Mouse (Mus musculus) heart, embryonic 14.5 days (tissue): Measurements from ENCODE around the gene Rnf4. TPM values are rescaled to one million over a fixed set of nuclear protein-coding genes. Genes with fewer than 3 reads are reported as not detected.

Experiments used
- ATAC-seq: fragments of 200-750 bp; cut with Nextera tagmentation; 2 replicates; pipeline ENCODE4 v1.8.0; 2017; ENCODE audit warnings: low read depth, moderate TSS enrichment; ENCODE audit not compliant: insufficient number of reproducible peaks, insufficient read depth, low FRiP score
- H3K27ac ChIP-seq, 2 experiments: fragments of 200-500 bp in 1 of 2; fragments of 300-500 bp in 1 of 2; sonication (generic) in 1 of 2; replicated peaks in 1 of 2; 2 replicates each; pipeline ENCODE4 v1.5.1; 2012 to 2014; ENCODE audit warnings: low read depth in 2 of 2, low read length in 2 of 2, control low read depth in 1 of 2, mild to moderate bottlenecking in 1 of 2, mixed read lengths in 1 of 2; ENCODE audit not compliant: control insufficient read depth in 1 of 2, insufficient read depth in 1 of 2
- H3K27me3 ChIP-seq: fragments of 300-500 bp; sonication (generic); 2 replicates; pipeline ENCODE4 v1.6.1; 2014; ENCODE audit warnings: mild to moderate bottlenecking, low read length, control low read depth; ENCODE audit not compliant: control insufficient read depth, insufficient read depth
- H3K36me3 ChIP-seq: fragments of 300-500 bp; sonication (generic); 2 replicates; pipeline ENCODE4 v1.6.1; 2014; ENCODE audit warnings: mild to moderate bottlenecking, control low read depth, low read length, mixed read lengths; ENCODE audit not compliant: control insufficient read depth, insufficient read depth
- H3K4me1 ChIP-seq, 2 experiments: fragments of 200-500 bp in 1 of 2; fragments of 300-500 bp in 1 of 2; sonication (generic) in 1 of 2; 2 replicates each; pipeline ENCODE4 v1.6.1; 2012 to 2014; ENCODE audit warnings: low read length in 2 of 2, control low read depth in 1 of 2, mixed read lengths in 1 of 2; ENCODE audit not compliant: control insufficient read depth in 2 of 2, insufficient read depth in 2 of 2
- H3K4me2 ChIP-seq: fragments of 300-500 bp; sonication (generic); 2 replicates; pipeline ENCODE4 v1.6.1; 2014; ENCODE audit warnings: mild to moderate bottlenecking, low read length
- H3K4me3 ChIP-seq, 2 experiments: fragments of 200-500 bp in 1 of 2; fragments of 300-500 bp in 1 of 2; sonication (generic) in 1 of 2; 2 replicates each; pipeline ENCODE4 v1.5.1; 2012 to 2014; ENCODE audit warnings: low read length in 2 of 2, mild to moderate bottlenecking in 2 of 2, control low read depth in 1 of 2, low read depth in 1 of 2, moderate library complexity in 1 of 2; ENCODE audit not compliant: control insufficient read depth in 1 of 2, insufficient read depth in 1 of 2
- H3K9ac ChIP-seq: fragments of 300-500 bp; sonication (generic); 2 replicates; pipeline ENCODE4 v1.6.1; 2014; ENCODE audit warnings: mild to moderate bottlenecking, low read length
- H3K9me3 ChIP-seq: fragments of 300-500 bp; sonication (generic); 2 replicates; pipeline ENCODE4 v1.6.1; 2016; ENCODE audit warnings: low read length, control low read depth; ENCODE audit not compliant: control insufficient read depth
- WGBS: fragments of 180-500 bp; shearing (Covaris S2); extraction: QIAGEN DNeasy Blood & Tissue Kit; methylation state at CpG from one replicate; pipeline ENCODE4 v1.1.7; 2014; 5-methylcytosine and 5-hydroxymethylcytosine counted together
- polyA plus RNA-seq: library from polyadenylated mRNA; unstranded; fragments of >200 nt; fragmentation: Nextera tagmentation; extraction: Ambion mirVana; gene quantifications from 2 replicates; pipeline ENCODE4 v1.2.1, GENCODE M21; 2014

Rnf4 gene
- polyA plus RNA-seq, 1 experiment from 2014 or later, result 116 TPM

GRCm38 (mm10) chr5:34370840-34371239, 34.8 kb downstream of the Rnf4 start:
- H3K27ac ChIP-seq, result peak overlapping the region; percentile 53 to 87; a peak in 1 of 4 replicates
- H3K4me3 ChIP-seq, result peak overlapping the region; percentile 84 to 99
- peak overlapping the region; percentile 97 for H3K9ac ChIP-seq
- peaks cover 4 to 21% of the 10 kb centered on the region in 2 experiments; a peak in 3 of 4 replicates for H3K4me1 ChIP-seq
- H3K27me3 ChIP-seq, result no peaks in the 10 kb centered on the region
- no peaks in the 10 kb centered on the region for H3K9me3 ChIP-seq
- WGBS, result 26% methylated on average over 8 of the region's 8 CpGs
- no peak for ATAC-seq
- peak overlapping the region; percentile 72 for H3K4me2 ChIP-seq
- no peaks in the 10 kb centered on the region for H3K36me3 ChIP-seq

- H3K4me2 ChIP-seq, result peak overlapping the region; percentile 2; the same call in 1 of the 2 replicates
- ATAC-seq, result no peak
These were observed 36.1 kb downstream of the Rnf4 start for GRCm38 (mm10) chr5:34372141-34372540.

GRCm38 (mm10) chr5:34372541-34372940, 36.5 kb downstream of the Rnf4 start:
- no peak overlapping the region for H3K4me2 ChIP-seq
- peaks cover 4 to 23% of the 10 kb centered on the region in 2 experiments; a peak in 3 of 4 replicates for H3K4me1 ChIP-seq
- no peak overlapping the region for H3K9ac ChIP-seq
- no peak overlapping the region for H3K4me3 ChIP-seq
- no peak overlapping the region for H3K27ac ChIP-seq
- H3K27me3 ChIP-seq, result no peaks in the 10 kb centered on the region
- no peaks in the 10 kb centered on the region for H3K36me3 ChIP-seq
- no peak for ATAC-seq
- H3K9me3 ChIP-seq, result no peaks in the 10 kb centered on the region

More at GRCm38 (mm10) chr5:34372141-34372540, 36.1 kb downstream of the Rnf4 start:
- no peak overlapping the region for H3K27ac ChIP-seq
- peaks cover 4 to 22% of the 10 kb centered on the region in 2 experiments; a peak in 3 of 4 replicates for H3K4me1 ChIP-seq
- H3K27me3 ChIP-seq, result no peaks in the 10 kb centered on the region
- no peak overlapping the region for H3K9ac ChIP-seq
- H3K36me3 ChIP-seq, result no peaks in the 10 kb centered on the region
- no peak overlapping the region for H3K4me3 ChIP-seq
- no peaks in the 10 kb centered on the region for H3K9me3 ChIP-seq

- no peaks in the 10 kb centered on the region for H3K36me3 ChIP-seq
- H3K27ac ChIP-seq, result no peak overlapping the region
- H3K4me3 ChIP-seq, result no peak overlapping the region
- peaks cover 0 to 12% of the 10 kb centered on the region in 2 experiments; a peak in 1 of 4 replicates for H3K4me1 ChIP-seq
- no peak for ATAC-seq
- H3K9ac ChIP-seq, result no peak overlapping the region
- no peaks in the 10 kb centered on the region for H3K9me3 ChIP-seq
- H3K4me2 ChIP-seq, result no peak overlapping the region
- no peaks in the 10 kb centered on the region for H3K27me3 ChIP-seq
These were observed 42.7 kb downstream of the Rnf4 start for GRCm38 (mm10) chr5:34378787-34379186.

GRCm38 (mm10) chr5:34381700-34382099, 45.6 kb downstream of the Rnf4 start:
- H3K27ac ChIP-seq, result no peak overlapping the region
- H3K4me3 ChIP-seq, result no peak overlapping the region
- no peak overlapping the region for H3K4me2 ChIP-seq
- H3K9ac ChIP-seq, result no peak overlapping the region
- ATAC-seq, result no peak
- H3K36me3 ChIP-seq, result no peaks in the 10 kb centered on the region
- H3K4me1 ChIP-seq, result peaks cover 0 to 12% of the 10 kb centered on the region in 2 experiments; a peak in 1 of 4 replicates
- H3K9me3 ChIP-seq, result 0 out of 2 replicates have a peak, but pooled peaks cover 5% of the 10 kb centered on the region
- no peaks in the 10 kb centered on the region for H3K27me3 ChIP-seq
- WGBS, result 95% methylated on average over 2 of the region's 2 CpGs

GRCm38 (mm10) chr5:34385616-34386015, 49.5 kb downstream of the Rnf4 start:
- H3K4me2 ChIP-seq, result no peak overlapping the region
- WGBS, result 94% methylated on average over 5 of the region's 5 CpGs

GRCm38 (mm10) chr5:34386744-34387143, 50.7 kb downstream of the Rnf4 start:
- Histone ChIP-seq H3K9me3 (0 out of 2 replicates have a peak, but pooled peaks cover 5% of the 10 kb centered on the region), H3K4me3 (no peak overlapping the region), H3K27ac (no peak overlapping the region), H3K9ac (no peak overlapping the region), H3K36me3 (no peaks in the 10 kb centered on the region), H3K4me1 (no peaks in the 10 kb centered on the region), H3K4me2 (no peak overlapping the region), H3K27me3 (no peaks in the 10 kb centered on the region)
- no peak for ATAC-seq
- WGBS, result 95% methylated on average over 2 of the region's 2 CpGs

More at GRCm38 (mm10) chr5:34385616-34386015, 49.5 kb downstream of the Rnf4 start:
- Histone ChIP-seq H3K36me3 (no peaks in the 10 kb centered on the region), H3K27ac (no peak overlapping the region), H3K4me1 (no peaks in the 10 kb centered on the region), H3K9ac (no peak overlapping the region), H3K4me3 (no peak overlapping the region), H3K9me3 (0 out of 2 replicates have a peak, but pooled peaks cover 5% of the 10 kb centered on the region), H3K27me3 (no peaks in the 10 kb centered on the region)
- no peak for ATAC-seq

- no peak overlapping the region for H3K27ac ChIP-seq
- WGBS, result 96% methylated on average over 8 of the region's 8 CpGs
- ATAC-seq, result no peak
These were observed 57.2 kb downstream of the Rnf4 start for GRCm38 (mm10) chr5:34393251-34393650.

More at GRCm38 (mm10) chr5:34393251-34393650, 57.2 kb downstream of the Rnf4 start:
- Histone ChIP-seq H3K4me3 (no peak overlapping the region), H3K27me3 (no peaks in the 10 kb centered on the region), H3K4me2 (no peak overlapping the region), H3K4me1 (peaks cover 0 to 8% of the 10 kb centered on the region in 2 experiments; a peak in 1 of 4 replicates), H3K36me3 (no peaks in the 10 kb centered on the region), H3K9me3 (no peaks in the 10 kb centered on the region), H3K9ac (no peak overlapping the region)
